Mouse (Mus musculus) lung, postnatal 25 days (tissue): ENCODE data around the gene Cpa5.

Experiments used
- DNase-seq: peaks from one replicate; pipeline ENCODE4 v3.0.0; 2022; ENCODE audit warnings: low spot score

The Cpa5 gene

GRCm38 (mm10) chr6:30610710-30611109 is at the start of gene Cpa5:
TSS of gene Cpa5 (plus strand) at chr6:30611010.
- no peak for DNase-seq

GRCm38 (mm10) chr6:30562132-30562531 is 48.7 kb upstream of the Cpa5 start:
- no peak for DNase-seq

GRCm38 (mm10) chr6:30563575-30563974 is 47.2 kb upstream of the Cpa5 start:
- DNase-seq: no peak

- no peak for DNase-seq
Measured at GRCm38 (mm10) chr6:30564051-30564450, 46.8 kb upstream of the Cpa5 start.

GRCm38 (mm10) chr6:30568069-30568468 is 42.7 kb upstream of the Cpa5 start, which contains the start of gene Cpa4:
TSS of gene Cpa4 (plus strand) at chr6:30568369.
- no peak for DNase-seq

- DNase-seq: no peak
Measured at GRCm38 (mm10) chr6:30569331-30569730, 41.5 kb upstream of the Cpa5 start.

GRCm38 (mm10) chr6:30570012-30570411 is 40.8 kb upstream of the Cpa5 start:
- DNase-seq: no peak

- DNase-seq: peak; percentile 67
Measured at GRCm38 (mm10) chr6:30572456-30573311, 38.1 kb upstream of the Cpa5 start.

GRCm38 (mm10) chr6:30573380-30573779 is 37.4 kb upstream of the Cpa5 start:
- DNase-seq: no peak

GRCm38 (mm10) chr6:30574945-30575344 is 35.9 kb upstream of the Cpa5 start:
- DNase-seq: no peak

GRCm38 (mm10) chr6:30576477-30577203 is 34.2 kb upstream of the Cpa5 start:
- DNase-seq: no peak

- no peak for DNase-seq
Measured at GRCm38 (mm10) chr6:30579961-30580840, 30.6 kb upstream of the Cpa5 start.

- DNase-seq: no peak
Measured at GRCm38 (mm10) chr6:30580841-30581176, 30.0 kb upstream of the Cpa5 start.

GRCm38 (mm10) chr6:30586886-30587442 is 23.8 kb upstream of the Cpa5 start:
- DNase-seq: no peak

GRCm38 (mm10) chr6:30589819-30590218 is 21.0 kb upstream of the Cpa5 start:
- no peak for DNase-seq

- no peak for DNase-seq
Measured at GRCm38 (mm10) chr6:30591851-30592404, 18.9 kb upstream of the Cpa5 start.

GRCm38 (mm10) chr6:30592417-30592974 is 18.3 kb upstream of the Cpa5 start:
- DNase-seq: no peak

- no peak for DNase-seq
Measured at GRCm38 (mm10) chr6:30594364-30594763, 16.4 kb upstream of the Cpa5 start.

GRCm38 (mm10) chr6:30596230-30596898 is 14.4 kb upstream of the Cpa5 start:
- no peak for DNase-seq

- no peak for DNase-seq
Measured at GRCm38 (mm10) chr6:30600033-30600432, 10.8 kb upstream of the Cpa5 start.

- no peak for DNase-seq
Measured at GRCm38 (mm10) chr6:30600995-30601394, 9.8 kb upstream of the Cpa5 start.
